Mouse (Mus musculus): ENCODE data around the gene Hhipl1.

Hhipl1 gene

DNA sequence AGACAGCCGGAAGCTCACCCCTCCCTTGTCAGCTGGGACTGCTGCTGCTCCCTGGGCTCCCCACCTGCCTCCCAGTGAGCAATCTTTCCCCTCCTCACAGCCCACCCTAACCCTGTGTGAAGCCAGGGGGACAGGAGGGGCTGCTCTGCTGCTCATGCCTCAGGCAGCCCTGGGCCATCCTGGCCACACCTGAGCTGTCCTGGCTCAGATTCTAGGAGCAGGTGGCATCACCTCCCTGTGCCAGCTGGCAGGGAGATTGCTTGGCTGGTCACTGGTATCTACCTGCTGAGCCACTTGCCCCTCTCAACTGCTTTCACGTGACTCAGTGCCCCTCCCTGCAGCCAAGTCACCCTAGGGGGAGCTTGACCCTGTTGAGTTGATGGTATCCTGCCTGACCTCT is 48.2 kb downstream of the Hhipl1 start:
- in situ Hi-C loops (cut with MboI, MseI) = loop anchor here in 1 of 2 experiments (25.0 kb wide), 1 partner anchor 1533 kb away; no protein-coding TSS in a partner anchor

DNA sequence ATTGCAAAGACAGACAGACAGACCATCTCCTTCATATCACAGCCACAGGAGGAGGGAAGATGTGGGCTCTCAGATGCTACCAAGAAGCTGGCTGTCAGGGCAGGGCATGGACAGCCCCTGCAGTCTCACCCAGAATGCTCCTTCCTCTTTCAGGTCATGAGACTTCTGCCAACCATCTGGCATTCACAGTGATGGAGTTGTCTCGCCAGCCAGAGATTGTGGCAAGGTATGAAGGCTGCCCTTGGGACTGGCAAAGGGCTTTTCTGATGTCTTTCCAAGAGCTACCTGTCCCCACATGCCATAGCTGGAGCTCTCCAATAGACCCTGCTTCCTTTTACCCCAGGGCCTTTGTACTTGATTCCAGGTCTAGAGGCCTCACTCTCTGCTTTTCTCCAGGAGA is 49.2 kb downstream of the Hhipl1 start:
- in situ Hi-C loops (cut with MboI, MseI) = loop anchor here in 1 of 2 experiments (25.0 kb wide), 1 partner anchor 1532 kb away; no protein-coding TSS in a partner anchor

DNA sequence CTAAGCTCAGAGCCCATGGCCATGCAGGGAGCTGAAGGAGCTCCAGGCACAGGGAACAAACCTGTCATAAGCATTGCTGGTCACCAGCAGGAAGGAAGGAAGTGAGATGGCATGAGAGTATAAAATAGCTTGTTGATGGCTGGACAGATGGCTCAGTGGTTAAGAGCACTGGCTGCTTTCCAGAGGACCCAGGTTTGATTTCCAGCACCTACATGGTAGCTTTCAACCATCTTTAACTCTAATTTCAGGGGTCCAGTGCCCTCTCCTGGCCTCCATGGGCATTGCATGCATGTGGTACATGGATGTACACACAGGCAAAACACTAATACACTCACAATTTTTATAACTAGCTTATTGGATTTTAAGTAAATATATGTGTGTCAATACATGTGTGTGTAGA is 49.9 kb downstream of the Hhipl1 start:
- in situ Hi-C loops (cut with MboI, MseI) = loop anchor here in 1 of 2 experiments (25.0 kb wide), 1 partner anchor 1531 kb away; no protein-coding TSS in a partner anchor

DNA sequence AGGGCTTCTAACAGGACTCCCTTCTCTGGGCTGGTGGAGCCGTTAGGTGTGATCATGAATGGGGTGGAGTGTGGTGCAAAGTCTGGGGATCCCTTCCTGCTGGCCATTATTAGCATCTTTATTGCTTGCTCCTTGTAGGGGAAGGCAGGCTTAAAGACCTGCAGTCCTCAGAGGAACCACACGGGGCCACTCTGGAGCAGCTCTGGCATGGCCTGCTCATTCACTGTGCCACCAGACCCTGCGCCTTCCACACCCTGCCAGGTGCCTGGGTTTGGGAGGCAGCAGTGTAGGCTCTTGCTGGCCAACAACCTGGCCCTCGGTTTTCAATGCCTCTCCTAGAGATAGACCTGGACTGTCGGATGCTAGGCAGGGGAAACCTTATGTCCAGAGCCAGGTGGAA is 57.7 kb downstream of the Hhipl1 start:
- in situ Hi-C loops (cut with MboI, MseI) = loop anchor here (5.0 to 25.0 kb wide), 2 partner anchors 134 to 1524 kb away; no protein-coding TSS in a partner anchor

DNA sequence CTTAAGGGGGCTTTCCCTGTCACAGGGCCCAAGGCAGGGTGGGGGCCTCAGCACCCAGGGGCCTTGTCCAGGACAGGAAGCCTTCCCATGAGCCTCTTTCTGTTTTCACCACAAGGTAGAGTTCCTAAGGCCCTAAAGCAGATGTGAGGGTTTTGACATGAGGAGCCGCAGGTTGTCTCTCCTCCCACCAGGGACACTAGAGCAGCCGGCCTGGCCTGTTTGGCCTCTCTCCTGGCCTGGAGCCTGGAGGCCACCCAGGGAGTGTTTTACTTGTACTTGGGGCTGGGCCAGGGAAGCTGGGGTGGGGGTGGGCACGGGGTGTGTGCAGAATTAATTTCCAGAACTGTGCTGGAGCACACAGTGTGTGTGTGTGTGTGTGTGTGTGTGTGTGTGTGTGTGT is 59.3 kb downstream of the Hhipl1 start:
- in situ Hi-C loops (cut with MboI, MseI) = loop anchor here in 1 of 2 experiments (25.0 kb wide), 1 partner anchor 1522 kb away; no protein-coding TSS in a partner anchor

DNA sequence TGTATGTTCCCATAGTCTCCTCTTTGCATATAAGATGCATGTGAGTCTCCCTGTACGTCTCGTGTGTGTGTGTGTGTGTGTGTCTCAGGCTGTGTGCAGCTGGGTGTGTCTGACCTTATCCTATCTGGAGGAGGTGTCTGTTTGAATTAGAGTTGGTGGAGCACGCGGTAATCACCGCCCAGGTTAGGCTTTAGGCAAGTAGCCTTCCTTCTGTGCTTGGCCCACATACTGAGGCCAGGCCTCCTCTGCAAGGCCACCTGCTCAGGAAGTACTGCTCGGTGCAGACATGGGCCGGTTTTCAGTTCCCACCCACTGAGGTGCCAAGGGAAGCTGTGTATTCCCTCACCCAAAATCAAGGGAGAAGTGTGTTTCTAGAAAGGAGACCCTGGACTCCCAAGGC is 59.8 kb downstream of the Hhipl1 start:
- in situ Hi-C loops (cut with MboI, MseI) = loop anchor here in 1 of 2 experiments (25.0 kb wide), 1 partner anchor 1521 kb away; no protein-coding TSS in a partner anchor

DNA sequence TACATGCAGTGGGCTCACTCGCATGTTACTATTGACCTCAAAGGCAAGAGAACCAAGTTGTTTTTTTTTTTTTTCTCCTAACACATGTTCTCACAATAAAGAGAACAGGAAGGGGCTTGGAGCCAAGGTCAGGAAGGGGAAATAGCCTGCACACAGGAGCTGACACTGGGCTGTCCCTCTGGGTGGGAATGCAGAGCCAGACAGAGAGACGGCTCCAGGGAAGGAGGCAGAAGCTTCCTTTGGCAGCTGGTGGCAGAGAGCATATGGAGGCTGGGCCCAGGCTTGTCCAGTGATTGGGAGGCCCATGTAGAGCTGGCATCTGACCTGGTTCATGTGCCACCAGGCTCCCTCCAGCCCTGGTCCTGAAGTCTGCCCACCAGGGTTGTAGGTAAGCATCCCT is 61.8 kb downstream of the Hhipl1 start:
- in situ Hi-C loops (cut with MboI, MseI) = loop anchor here in 1 of 2 experiments (25.0 kb wide), 1 partner anchor 1519 kb away; no protein-coding TSS in a partner anchor

DNA sequence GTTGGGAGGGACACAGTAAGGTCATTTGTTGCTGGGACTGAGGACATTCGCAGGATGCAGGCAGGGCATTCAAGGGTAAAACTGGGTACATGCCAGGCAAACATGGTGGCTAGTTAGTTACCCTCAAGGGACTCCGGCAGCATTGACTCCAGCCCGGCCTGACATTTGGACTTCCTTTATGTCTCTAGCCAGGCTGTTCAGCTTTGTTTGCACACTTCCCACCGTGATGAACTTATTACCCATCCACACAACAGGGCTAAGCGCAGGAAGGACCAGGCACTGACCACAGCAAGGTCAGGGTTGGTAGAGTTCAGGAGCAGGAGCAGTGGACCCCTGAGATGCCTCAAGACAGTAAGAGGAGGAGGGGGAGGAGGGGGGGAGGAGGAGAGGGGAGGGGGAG is 62.9 kb downstream of the Hhipl1 start:
- in situ Hi-C loops (cut with MboI, MseI) = loop anchor here in 1 of 2 experiments (25.0 kb wide), 1 partner anchor 1518 kb away; no protein-coding TSS in a partner anchor

DNA sequence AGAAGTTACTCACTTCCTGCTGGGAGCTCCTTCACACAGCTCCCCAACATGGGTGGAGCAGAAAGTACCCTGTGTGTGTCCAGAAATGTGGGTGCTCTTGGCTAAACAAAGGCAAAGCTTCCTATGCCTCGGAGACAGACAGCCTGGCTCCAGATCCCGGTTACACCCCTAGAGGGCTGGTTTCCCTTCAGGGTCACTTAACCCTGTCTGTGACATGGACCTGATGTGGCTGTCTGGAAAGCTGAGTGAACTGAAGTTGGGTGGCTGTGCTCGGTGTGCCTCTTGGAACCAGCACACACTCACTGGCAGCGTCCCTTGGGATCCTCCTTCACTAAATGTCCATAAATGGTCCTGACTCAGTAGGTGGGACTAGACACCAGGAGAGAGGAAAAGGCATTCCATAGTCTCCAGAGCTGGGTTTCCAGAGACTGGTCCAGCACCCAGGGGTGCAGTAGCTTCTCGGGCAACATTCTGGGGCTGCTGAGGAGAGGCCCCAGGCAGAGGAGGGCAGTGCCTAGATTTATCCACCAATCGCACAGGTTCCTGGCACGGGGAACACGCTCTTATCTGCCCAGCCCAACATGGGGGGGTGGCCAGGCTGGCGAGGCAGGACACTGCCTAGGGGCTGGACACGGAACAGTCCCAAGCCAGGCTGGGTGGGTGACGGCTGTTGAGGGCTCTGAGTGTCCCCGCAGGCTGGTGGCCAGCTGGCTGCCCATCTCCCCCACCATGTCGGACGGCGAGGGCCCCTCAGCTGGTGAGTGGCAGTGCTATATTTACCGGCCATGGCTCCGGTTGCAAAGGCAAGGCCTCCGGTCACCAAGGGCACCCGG is 64.7 kb downstream of the Hhipl1 start, which contains the start of gene Eml1:
Eml1 (plus strand) TSS at position 362 of the 833 bp plus-strand sequence.
- in situ Hi-C loops (cut with MboI, MseI) = loop anchor here in 1 of 2 experiments (5.0 to 25.0 kb wide), 2 partner anchors 126 to 1516 kb away; no protein-coding TSS in a partner anchor

DNA sequence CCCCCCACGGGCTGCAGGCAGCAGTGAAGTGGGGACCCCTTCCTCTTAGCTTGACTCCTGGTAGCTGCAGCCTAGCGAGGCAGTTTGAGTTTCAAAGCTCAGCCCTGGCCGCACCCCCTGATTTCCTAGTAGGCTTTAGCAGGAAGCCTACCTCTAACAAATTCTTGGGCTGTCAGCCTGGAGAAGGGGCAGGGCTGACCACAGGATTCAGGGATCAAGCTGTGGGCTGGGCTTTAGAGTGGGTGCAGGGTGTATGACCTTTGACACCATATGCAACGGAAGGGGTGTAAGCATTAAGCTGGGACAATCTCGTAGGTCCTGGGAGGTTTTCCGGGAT is 65.3 kb downstream of the Hhipl1 start:
- in situ Hi-C loops (cut with MboI, MseI) = loop anchor here in 1 of 2 experiments (5.0 to 25.0 kb wide), 2 partner anchors 126 to 1516 kb away; no protein-coding TSS in a partner anchor

DNA sequence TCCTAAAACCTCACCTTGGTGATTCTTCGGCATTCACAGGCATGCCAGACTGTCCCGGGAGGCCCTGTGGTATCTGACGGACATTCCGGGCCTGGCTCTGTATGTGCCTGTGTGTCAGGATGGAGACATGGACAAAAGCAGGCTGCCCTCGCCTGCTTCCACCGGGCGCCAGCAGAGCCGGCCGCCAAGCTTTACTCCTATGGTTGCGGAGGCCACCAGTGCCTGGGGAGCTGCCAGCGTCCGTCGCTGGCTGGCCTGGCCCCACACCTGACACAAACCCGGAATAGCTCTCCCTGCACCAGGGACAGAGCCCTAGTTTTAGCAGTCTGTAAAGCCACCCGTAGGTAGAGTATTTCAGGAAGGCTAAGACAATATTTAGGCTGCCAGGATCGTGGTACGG is 66.2 kb downstream of the Hhipl1 start:
- in situ Hi-C loops (cut with MboI, MseI) = loop anchor here in 1 of 2 experiments (5.0 to 25.0 kb wide), 2 partner anchors 125 to 1515 kb away; no protein-coding TSS in a partner anchor

DNA sequence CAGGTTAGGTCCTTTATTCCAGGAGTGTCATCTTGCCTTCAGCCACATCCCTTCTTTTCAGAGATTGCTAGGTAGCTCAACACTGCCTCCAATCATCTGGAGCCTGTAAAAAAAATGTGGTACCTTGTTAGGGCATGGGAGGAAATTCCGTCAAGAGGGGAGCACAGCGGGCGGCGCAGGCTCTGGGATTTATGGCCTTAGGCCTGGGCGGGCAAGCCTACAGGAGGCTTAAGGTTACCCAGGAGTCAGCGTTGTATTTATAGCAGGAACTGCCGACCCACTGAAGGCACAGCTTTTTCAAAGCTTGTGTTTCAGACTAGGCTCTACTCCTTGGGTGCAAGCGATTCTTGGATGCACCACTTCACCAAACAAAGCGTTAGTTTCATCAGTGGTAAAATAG is 67.5 kb downstream of the Hhipl1 start:
- in situ Hi-C loops (cut with MboI, MseI) = loop anchor here in 1 of 2 experiments (5.0 to 25.0 kb wide), 2 partner anchors 124 to 1514 kb away; no protein-coding TSS in a partner anchor

DNA sequence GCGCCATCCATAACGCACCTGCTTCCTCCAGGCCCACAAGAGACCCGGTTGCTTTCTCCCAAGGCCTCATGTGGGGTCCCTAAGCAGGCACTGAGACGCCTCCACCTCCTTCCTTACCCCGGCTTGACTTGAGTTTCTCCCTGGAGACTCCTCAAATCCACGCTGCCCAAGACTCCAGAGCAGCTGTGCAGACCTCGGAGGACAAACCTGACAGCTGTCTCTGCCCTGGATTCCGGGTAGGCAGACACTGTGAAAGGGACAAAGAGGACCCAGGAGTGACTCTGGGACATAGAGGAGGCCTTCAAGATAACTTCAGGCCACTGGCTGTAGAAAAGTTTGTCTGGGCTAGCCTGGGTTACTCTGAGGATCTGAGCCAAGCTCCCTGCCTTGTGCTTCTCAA is 68.6 kb downstream of the Hhipl1 start:
- in situ Hi-C loops (cut with MboI, MseI) = loop anchor here in 1 of 2 experiments (5.0 to 25.0 kb wide), 2 partner anchors 123 to 1513 kb away; no protein-coding TSS in a partner anchor

DNA sequence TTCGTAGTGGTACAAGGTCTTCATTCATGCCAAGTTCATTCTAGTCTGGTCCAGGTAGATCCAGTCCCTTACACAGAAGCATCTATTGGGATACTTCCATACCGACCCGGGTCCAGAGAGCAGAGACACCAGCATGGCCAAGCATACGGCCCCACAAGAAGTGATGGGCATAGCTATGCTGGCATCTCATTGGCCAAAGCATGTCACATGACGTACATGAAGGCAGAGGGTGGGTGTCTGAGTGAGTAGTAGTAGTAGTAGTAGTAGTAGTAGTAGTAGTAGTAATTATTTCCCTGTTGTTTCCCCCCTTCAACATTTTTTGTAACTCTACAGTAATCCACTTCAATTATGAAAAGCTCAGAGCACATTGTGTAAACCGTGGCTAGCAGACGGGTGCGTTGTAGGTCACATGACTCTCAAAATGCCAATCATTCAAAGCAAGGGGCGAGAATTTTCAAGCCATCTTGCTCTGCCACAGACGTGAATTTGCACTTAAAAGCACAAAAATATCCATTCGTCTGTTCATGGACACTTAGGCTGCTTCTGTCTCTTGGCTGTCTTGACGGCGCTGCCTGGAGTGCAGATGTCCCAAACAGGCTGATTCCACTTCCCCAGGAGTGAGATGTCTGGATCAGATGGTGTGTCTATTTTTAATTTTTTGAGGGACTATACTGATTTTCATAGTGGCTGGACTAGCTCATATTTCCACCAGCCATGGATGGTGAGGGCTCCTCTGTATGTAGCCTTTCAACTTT is 72.5 kb downstream of the Hhipl1 start:
- in situ Hi-C loops (cut with MboI, MseI) = no loop called here
